Mouse (Mus musculus): ENCODE results near the gene 4930519P11Rik. TPM values are rescaled to one million over a fixed set of nuclear protein-coding genes. Genes with fewer than 3 reads are reported as not detected.

The 4930519P11Rik gene
- total and polyA plus RNA-seq, 3 experiments, result 0.22 TPM; not detected in 2

DNA sequence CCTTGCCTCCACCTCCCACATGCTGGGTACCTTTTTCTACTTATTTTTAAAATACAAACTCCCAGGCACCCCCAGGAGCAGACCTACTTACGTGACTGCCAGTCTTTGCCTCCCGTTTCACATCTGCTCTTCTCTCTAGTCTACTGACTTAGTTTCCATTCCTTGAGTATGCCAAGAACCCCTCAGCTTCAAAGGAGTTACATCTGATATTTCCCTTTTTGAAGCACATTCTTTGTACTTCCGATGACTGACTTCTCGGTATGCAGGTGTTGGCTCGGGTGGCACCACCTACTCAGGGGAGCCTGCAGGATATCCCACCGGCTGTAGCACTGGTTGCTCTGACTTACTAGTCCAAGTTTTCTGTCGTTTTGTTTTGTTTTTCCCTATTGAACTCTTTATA lies 9.1 kb downstream of the 4930519P11Rik start:
- H3K4me1 ChIP-seq (ENCODE audit: control insufficient read depth in 1 of 2, insufficient read depth in 2 of 2, low read length in 2 of 2), result peaks cover 4 to 10% of the 10 kb centered on the region in 2 experiments; a peak in 3 of 4 replicates
- H3K27me3 ChIP-seq (ENCODE audit: control insufficient read depth in 1 of 2, insufficient read depth in 2 of 2, low read length in 2 of 2), result no peaks in the 10 kb centered on the region
- peaks cover 1% of the 10 kb centered on the region; the same call in 1 of the 2 replicates for H3K79me2 ChIP-seq (ENCODE audit: control insufficient read depth, insufficient read depth, low read length, poor library complexity)
- H3K36me3 ChIP-seq (ENCODE audit: control insufficient read depth in 1 of 2, insufficient read depth in 2 of 2, low read length in 2 of 2), result peaks cover 0 to 8% of the 10 kb centered on the region in 2 experiments; a peak in 2 of 4 replicates
- H3K27ac ChIP-seq (ENCODE audit: control insufficient read depth, low read depth, low read length), result peak overlapping the region; percentile 64
- H3K9me3 ChIP-seq (replicated peaks; ENCODE audit: insufficient read depth, low read length), result no peaks in the 10 kb centered on the region
- peak overlapping the region; percentile 65 to 68 for H3K4me3 ChIP-seq (ENCODE audit: control insufficient read depth in 1 of 2, insufficient read depth in 1 of 2, low read depth in 2 of 2, low read length in 2 of 2)
- peak overlapping the region; percentile 65 for H3K9ac ChIP-seq (ENCODE audit: control insufficient read depth, low read depth, low read length, poor library complexity, severe bottlenecking)
- DNase-seq (ENCODE audit: low read depth, low spot score), result no peak
- TF ChIP-seq MAFK (IDR thresholded peaks at IDR 0.05; ENCODE audit: borderline replicate concordance, low read depth, low read length) (no peak), MEF2A (IDR thresholded peaks at IDR 0.05; ENCODE audit: extremely low read depth, insufficient replicate concordance, low read depth, low read length, poor library complexity, severe bottlenecking) (no peak), TBP (IDR thresholded peaks at IDR 0.05; ENCODE audit: low read depth, low read length) (no peak), UBTF (IDR thresholded peaks at IDR 0.05; ENCODE audit: borderline replicate concordance, insufficient read depth, low read depth, low read length) (no peak), TCF12 (IDR thresholded peaks at IDR 0.05; ENCODE audit: low read depth, low read length) (no peak), ZC3H11A (IDR thresholded peaks at IDR 0.05; ENCODE audit: low read depth, low read length) (no peak), NRF1 (IDR thresholded peaks at IDR 0.05; ENCODE audit: insufficient read depth, low read depth, low read length, poor library complexity, severe bottlenecking) (no peak), EP300 (IDR thresholded peaks at IDR 0.05; ENCODE audit: low read depth in 1 of 2, low read length in 2 of 2) (no peak)

- peak within 1 kb of the TSS; percentile 64 for H3K27ac ChIP-seq (ENCODE audit: control insufficient read depth, low read depth, low read length)
- H3K36me3 ChIP-seq (ENCODE audit: control insufficient read depth in 1 of 2, insufficient read depth in 2 of 2, low read length in 2 of 2), result peaks cover 0 to 4% of the 10 kb centered on the region in 2 experiments; a peak in 2 of 4 replicates
- H3K9me3 ChIP-seq (replicated peaks; ENCODE audit: insufficient read depth, low read length), result no peaks in the 10 kb centered on the region
- H3K9ac ChIP-seq (ENCODE audit: control insufficient read depth, low read depth, low read length, poor library complexity, severe bottlenecking), result peak within 1 kb of the TSS; percentile 82
- peaks cover 2 to 5% of the 10 kb centered on the region in 2 experiments; a peak in 3 of 4 replicates for H3K4me1 ChIP-seq (ENCODE audit: control insufficient read depth in 1 of 2, insufficient read depth in 2 of 2, low read length in 2 of 2)
- H3K79me2 ChIP-seq (ENCODE audit: control insufficient read depth, insufficient read depth, low read length, poor library complexity), result peaks cover 1% of the 10 kb centered on the region; the same call in 1 of the 2 replicates
- DNase-seq (ENCODE audit: low read depth, low spot score), result peak; percentile 99
- no peaks in the 10 kb centered on the region for H3K27me3 ChIP-seq (ENCODE audit: control insufficient read depth in 1 of 2, insufficient read depth in 2 of 2, low read length in 2 of 2)
- H3K4me3 ChIP-seq (ENCODE audit: control insufficient read depth in 1 of 2, insufficient read depth in 1 of 2, low read depth in 2 of 2, low read length in 2 of 2), result peak within 1 kb of the TSS; percentile 90 to 91
- TF ChIP-seq ZKSCAN1 (IDR thresholded peaks at IDR 0.05; ENCODE audit: low read depth, low read length) (no peak), NELFE (IDR thresholded peaks at IDR 0.05; ENCODE audit: low read depth, low read length) (peak; percentile 53), SMC3 (IDR thresholded peaks at IDR 0.05; ENCODE audit: low read depth, low read length) (no peak), ZC3H11A (IDR thresholded peaks at IDR 0.05; ENCODE audit: low read depth, low read length) (no peak), ZMIZ1 (IDR thresholded peaks at IDR 0.05; ENCODE audit: low read depth, low read length) (peak; percentile 61; the same call in 1 of the 2 replicates), TAL1 (IDR thresholded peaks at IDR 0.05; ENCODE audit: low read length) (no peak), ETS1 (IDR thresholded peaks at IDR 0.05; ENCODE audit: low read depth, low read length) (no peak), GABPA (IDR thresholded peaks at IDR 0.05; ENCODE audit: low read depth, low read length) (no peak), HCFC1 (IDR thresholded peaks at IDR 0.05; ENCODE audit: low read depth, low read length) (peak; percentile 65; the same call in 1 of the 2 replicates), MEF2A (IDR thresholded peaks at IDR 0.05; ENCODE audit: extremely low read depth, insufficient replicate concordance, low read depth, low read length, poor library complexity, severe bottlenecking) (no peak), EP300 (IDR thresholded peaks at IDR 0.05; ENCODE audit: low read depth in 1 of 2, low read length in 2 of 2) (0 out of 4 replicates have a peak, but pooled peaks of 1 of the 2 experiments have one; percentile 20), MAX (IDR thresholded peaks at IDR 0.05; ENCODE audit: low read length) (peak; percentile 52), RAD21 (IDR thresholded peaks at IDR 0.05; ENCODE audit: low read depth, low read length) (no peak), JUND (IDR thresholded peaks at IDR 0.05; ENCODE audit: low read depth, low read length) (no peak), MYC (IDR thresholded peaks at IDR 0.05; ENCODE audit: low read depth, low read length) (no peak; the same call in 1 of the 2 replicates), RCOR1 (IDR thresholded peaks at IDR 0.05; ENCODE audit: low read depth, low read length) (no peak), CHD2 (IDR thresholded peaks at IDR 0.05; ENCODE audit: low read length) (peak; percentile 82), SIN3A (IDR thresholded peaks at IDR 0.05; ENCODE audit: low read length) (peak; percentile 78; the same call in 1 of the 2 replicates), CTCF (IDR thresholded peaks at IDR 0.05 in 2 of 3, conservative IDR thresholded peaks at IDR 0.05 in 1 of 3; ENCODE audit: control insufficient read depth in 1 of 3, insufficient read depth in 1 of 3, low read depth in 2 of 3, low read length in 3 of 3, poor library complexity in 1 of 3, severe bottlenecking in 1 of 3) (no peak), MYB (IDR thresholded peaks at IDR 0.05; ENCODE audit: low read depth, low read length) (no peak), MXI1 (IDR thresholded peaks at IDR 0.05; ENCODE audit: low read depth, low read length) (peak; percentile 83; the same call in 1 of the 2 replicates), ELF1 (IDR thresholded peaks at IDR 0.05; ENCODE audit: low read depth, low read length) (no peak), KAT2A (conservative IDR thresholded peaks at IDR 0.05; ENCODE audit: low read depth, low read length) (0 out of 2 replicates have a peak, but pooled peaks have one; percentile 34), USF1 (IDR thresholded peaks at IDR 0.05; ENCODE audit: low read depth, low read length) (no peak), GATA1 (IDR thresholded peaks at IDR 0.05; ENCODE audit: low read depth, low read length) (peak; percentile 19; the same call in 1 of the 2 replicates)
Observed at GRCm38 (mm10) chr2:154603638-154604153, 9.5 kb downstream of the 4930519P11Rik start, which contains the start of gene Pxmp4. Pxmp4 (minus strand) TSS chr2:154603708.

Data from MEL (cell line).